Mouse (Mus musculus): ENCODE data around the gene Bmp6.
A peak's percentile ranks its signal among the peaks of the same experiment; 100 is the strongest.

The Bmp6 gene

GRCm38 (mm10) chr13:38354284-38354683, 9.4 kb downstream of the Bmp6 start:
- DNase-seq = no peak

DNA sequence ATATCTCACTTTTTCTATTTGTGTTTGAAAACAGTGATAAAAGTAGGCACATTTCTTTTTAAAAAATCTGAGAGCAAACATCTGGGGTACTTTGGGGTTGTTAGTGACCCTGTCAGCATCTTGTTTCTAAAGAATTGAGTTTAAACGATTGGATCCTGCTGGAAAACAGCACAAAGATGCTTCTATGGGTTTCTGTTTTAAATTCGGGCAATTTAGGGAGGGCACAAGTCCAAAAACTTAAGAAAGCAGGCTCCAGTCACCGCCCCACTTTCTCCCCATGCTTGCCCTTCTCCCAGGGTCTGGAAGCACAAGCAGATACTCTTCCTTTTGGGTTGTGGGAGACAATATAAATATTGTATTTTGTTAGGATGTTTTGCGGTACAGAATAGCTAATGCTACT, 14.1 kb downstream of the Bmp6 start:
- DNase-seq = no peak

DNA sequence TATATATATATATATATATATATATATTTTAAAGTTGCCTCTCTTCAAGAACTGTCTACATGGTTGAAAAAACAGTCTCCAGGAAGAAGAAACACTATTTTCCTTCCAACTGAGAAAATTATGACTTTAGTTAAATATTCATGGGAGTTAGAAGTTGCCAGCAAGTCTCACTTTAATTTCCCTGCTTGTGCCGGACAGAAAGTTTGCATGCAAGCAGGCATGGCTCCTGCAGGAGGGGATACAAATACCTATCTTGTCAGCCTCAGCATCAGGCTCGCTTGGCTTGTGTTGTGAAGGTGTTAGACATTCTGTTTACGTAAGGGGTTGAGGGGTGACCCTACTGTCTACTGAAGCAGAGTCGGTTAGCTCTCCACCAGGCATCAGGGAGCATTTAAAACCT, 17.8 kb downstream of the Bmp6 start:
- DNase-seq = no peak

DNA sequence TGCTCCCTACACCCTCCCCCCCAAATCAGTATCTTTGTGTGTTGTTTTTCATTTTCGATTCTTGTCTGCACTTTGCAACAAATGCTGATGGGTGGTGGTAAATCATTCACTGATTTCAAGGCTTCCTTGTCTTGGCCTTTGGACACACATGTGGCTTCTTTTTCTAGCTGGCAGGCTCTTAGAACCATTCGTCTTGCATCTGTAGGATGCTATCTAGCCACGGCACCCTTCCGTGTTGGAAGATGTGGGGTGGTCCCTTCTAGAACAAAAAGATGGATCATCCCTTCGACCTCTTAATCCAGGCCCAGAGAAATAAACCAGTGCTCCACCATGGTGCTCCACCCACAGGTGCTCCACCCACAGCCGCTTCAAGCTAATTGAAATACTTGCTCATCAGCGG, 19.0 kb downstream of the Bmp6 start:
- peak; percentile 70 for DNase-seq

DNA sequence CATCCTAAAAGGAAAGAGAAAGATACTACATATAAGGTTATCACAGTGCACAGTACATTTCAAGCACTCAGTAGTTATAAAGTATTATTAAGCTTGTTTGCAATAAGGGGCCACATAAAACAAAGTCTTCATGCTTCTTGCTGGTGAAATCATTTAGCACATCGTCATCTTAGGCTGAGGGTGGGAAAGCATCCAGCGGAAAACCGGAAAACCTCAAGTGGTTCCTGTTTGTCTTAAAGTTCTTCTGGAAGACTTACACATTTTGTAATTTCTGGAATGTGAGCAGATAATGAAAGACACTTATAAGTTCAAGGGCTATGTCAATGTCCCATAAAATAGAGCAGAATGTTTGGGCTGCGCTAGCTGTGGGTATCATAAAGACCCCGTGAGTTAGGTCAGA, 24.7 kb downstream of the Bmp6 start:
- no peak for DNase-seq

DNA sequence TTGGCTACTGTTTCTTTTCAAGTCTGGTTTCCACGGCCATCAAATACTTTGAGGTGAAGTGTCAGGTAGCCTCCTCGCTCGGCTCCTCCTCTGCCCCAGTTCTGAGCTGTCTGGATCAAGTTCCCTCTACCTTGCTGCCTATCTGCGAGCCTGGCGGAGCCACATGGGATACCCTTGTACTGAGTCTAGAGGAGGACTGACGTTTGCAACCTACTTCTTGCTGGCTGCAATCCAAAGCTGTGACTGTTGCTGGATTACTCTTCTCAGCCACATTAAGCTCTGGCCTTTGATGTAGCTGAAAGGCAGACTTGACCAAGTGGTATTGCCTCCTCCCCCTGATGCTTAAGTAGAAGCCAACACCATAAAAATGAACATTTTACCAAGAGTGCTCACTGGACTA, 31.2 kb downstream of the Bmp6 start:
- no peak for DNase-seq

DNA sequence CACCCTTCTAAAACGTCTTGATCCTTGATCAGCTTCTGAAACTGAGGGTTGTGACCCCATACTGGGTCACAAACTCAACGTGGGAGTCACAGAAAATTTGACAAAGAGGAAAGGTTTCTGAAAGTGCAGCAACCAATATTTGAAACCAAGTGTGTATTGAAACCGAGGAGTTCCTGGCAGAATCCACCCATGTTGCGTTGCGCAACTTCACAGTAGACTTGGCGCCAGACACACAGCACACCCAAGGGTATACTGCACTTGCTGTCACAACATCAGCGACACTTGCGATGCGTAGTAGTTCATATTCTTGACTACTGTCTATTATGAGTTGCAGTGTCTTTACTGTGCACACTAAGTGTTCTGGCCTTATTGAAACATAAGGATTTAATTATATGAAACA, 32.4 kb downstream of the Bmp6 start:
- DNase-seq = no peak

- DNase-seq = no peak
These were observed 34.9 kb downstream of the Bmp6 start for GRCm38 (mm10) chr13:38379806-38380205.

- no peak for DNase-seq
These were observed 41.2 kb downstream of the Bmp6 start for GRCm38 (mm10) chr13:38386035-38386559.

GRCm38 (mm10) chr13:38387453-38388040, 42.6 kb downstream of the Bmp6 start:
- DNase-seq = peak; percentile 26

GRCm38 (mm10) chr13:38393444-38393843, 48.5 kb downstream of the Bmp6 start:
- no peak for DNase-seq

GRCm38 (mm10) chr13:38395026-38395425, 50.1 kb downstream of the Bmp6 start:
- no peak for DNase-seq

GRCm38 (mm10) chr13:38397007-38397545, 52.2 kb downstream of the Bmp6 start:
- no peak for DNase-seq

DNA sequence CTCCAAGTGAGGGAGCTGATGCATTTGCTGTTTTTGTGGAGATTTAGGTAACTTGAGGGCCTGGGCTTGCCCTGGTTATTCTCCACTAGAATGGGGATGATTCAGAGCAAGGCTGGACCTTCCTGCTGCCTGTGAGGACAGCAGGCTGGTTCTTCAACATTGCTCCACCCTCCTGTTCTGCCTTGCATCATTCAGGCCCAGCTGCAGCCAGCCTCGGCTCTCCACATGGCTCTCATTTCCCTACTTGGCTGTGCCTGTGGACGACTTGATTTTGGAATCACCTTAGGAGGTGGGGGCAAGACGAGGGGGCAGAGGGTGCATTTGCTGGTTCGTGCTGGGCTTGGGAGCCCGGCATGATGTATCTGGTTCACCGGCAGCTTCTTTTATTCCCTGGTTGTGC, 53.8 kb downstream of the Bmp6 start:
- no peak for DNase-seq

DNA sequence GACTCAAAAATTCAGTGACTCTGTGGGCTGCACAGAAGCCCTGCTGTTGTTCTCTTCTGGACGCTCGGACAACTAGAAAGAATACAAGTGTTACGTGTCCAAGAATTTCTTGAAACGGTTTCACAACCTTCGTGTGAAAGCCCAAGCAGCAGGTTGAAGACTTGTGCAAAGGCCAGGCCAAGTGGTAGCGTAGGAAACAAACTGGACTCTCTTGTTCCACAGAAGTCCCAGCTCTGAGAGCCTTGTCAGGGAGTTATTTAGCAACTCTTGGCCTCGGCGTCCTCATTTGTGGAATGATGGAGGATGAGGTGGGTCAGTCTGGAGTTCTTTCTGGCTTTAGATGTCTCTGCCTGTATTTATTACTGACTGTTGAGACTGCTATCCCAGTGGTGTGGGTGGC, 55.8 kb downstream of the Bmp6 start:
- no peak for DNase-seq

GRCm38 (mm10) chr13:38407611-38408315, 62.9 kb downstream of the Bmp6 start:
- no peak for DNase-seq

DNA sequence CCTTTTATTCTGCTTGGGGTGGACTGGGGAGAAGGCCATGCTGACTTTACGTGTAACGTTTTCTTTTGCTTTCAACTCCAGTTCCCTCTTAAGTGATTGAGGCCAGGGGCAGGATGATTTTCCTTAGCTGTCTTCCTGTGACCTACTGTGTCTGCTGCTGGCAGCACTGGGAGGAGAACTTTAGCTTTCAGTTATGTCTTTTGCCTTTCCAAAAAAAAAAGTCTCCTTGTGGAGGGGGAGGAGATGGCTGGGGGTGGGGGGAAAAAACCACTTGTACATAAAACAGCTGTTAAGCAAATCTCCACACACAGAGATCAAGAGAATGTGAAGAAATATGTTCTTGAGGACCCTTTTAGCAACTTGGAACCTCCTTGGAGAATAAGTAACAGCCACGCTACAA, 63.7 kb downstream of the Bmp6 start:
- DNase-seq = no peak

GRCm38 (mm10) chr13:38410322-38410865, 65.5 kb downstream of the Bmp6 start:
- DNase-seq = peak; percentile 58

GRCm38 (mm10) chr13:38419781-38420180, 74.9 kb downstream of the Bmp6 start:
- DNase-seq = peak; percentile 15

- no peak for DNase-seq
These were observed 77.6 kb downstream of the Bmp6 start for GRCm38 (mm10) chr13:38422491-38422890.

- DNase-seq = no peak
These were observed 80.4 kb downstream of the Bmp6 start for GRCm38 (mm10) chr13:38425294-38425693.

GRCm38 (mm10) chr13:38429671-38430070, 84.8 kb downstream of the Bmp6 start:
- peak; percentile 79 for DNase-seq

DNA sequence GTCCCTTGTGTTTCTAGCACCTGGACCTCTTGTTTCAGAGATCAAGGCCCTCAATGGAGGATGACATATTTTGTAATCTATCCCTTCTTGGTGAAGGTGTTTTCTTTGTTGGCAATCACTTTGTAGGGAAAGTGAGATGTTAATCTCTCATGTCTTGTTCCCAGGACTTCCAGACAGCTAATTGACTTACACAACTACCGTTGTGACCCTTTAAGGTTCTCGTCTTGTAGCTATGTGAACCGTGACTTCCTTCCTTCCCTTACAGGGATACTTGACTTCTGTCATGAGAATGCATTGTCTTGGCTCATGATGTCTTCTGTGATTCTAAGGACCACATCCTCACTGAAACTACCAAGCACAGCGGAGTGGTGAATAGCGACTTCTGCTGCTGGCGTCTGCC, 85.2 kb downstream of the Bmp6 start:
- DNase-seq = no peak

- DNase-seq = no peak
These were observed 89.9 kb downstream of the Bmp6 start for GRCm38 (mm10) chr13:38434831-38435230.

All from kidney, adult 11 months (tissue).